Mouse (Mus musculus): ENCODE data around the gene Grin2d. TPM values are rescaled to one million over a fixed set of nuclear protein-coding genes. Genes with fewer than 3 reads are reported as not detected.

The Grin2d gene
- polyA plus RNA-seq, 1 experiment from 2014 or later = 0.43 TPM

DNA sequence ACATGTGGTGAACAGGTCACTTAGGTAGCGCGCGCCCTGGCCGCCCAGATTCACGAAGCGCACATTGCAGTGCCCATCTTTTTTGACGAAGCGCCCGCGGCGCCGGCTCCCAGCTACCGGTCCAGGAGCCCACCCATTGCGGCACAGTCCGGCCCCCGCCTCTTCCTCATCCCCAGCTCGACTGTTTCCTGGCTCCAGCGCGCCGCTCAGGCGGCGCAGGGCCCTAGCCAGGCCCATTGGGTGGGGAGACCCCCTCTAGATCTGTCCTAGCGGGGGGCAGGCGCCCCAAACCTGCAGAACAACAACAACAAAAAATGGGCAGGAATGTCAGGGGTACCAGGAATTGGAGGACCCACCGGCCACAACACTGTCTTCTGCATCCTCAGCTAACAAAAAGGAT lies 58.3 kb downstream of the Grin2d start:
- ATAC-seq (ENCODE audit: insufficient read depth) = 0 out of 2 replicates have a peak, but pooled peaks have one; percentile 33
- DNase-seq = no peak
- Histone ChIP-seq H3K9ac (peak overlapping the region; percentile 20; the same call in 1 of the 2 replicates), H3K27ac (ENCODE audit: low read depth) (no peak overlapping the region), H3K4me1 (ENCODE audit: insufficient read depth) (no peaks in the 10 kb centered on the region), H3K27me3 (ENCODE audit: insufficient read depth, low read length) (no peaks in the 10 kb centered on the region), H3K36me3 (ENCODE audit: insufficient read depth) (peaks cover 26% of the 10 kb centered on the region), H3K4me3 (ENCODE audit: low read depth, low read length) (no peak overlapping the region), H3K9me3 (ENCODE audit: low read depth, low read length) (no peaks in the 10 kb centered on the region), H3K4me2 (peak overlapping the region; percentile 50)
- 13% methylated on average over 25 of the region's 25 CpGs for WGBS
- TF ChIP-seq CTCF (IDR thresholded peaks at IDR 0.05; ENCODE audit: low read depth) = no peak

- Histone ChIP-seq H3K27ac (ENCODE audit: low read depth) (no peak overlapping the region), H3K9ac (no peak overlapping the region), H3K4me1 (ENCODE audit: insufficient read depth) (peaks cover 7% of the 10 kb centered on the region; the same call in 1 of the 2 replicates), H3K9me3 (ENCODE audit: low read depth, low read length) (no peaks in the 10 kb centered on the region), H3K36me3 (ENCODE audit: insufficient read depth) (peaks cover 21% of the 10 kb centered on the region), H3K4me3 (ENCODE audit: low read depth, low read length) (no peak overlapping the region), H3K27me3 (ENCODE audit: insufficient read depth, low read length) (no peaks in the 10 kb centered on the region), H3K4me2 (no peak overlapping the region)
- 53% methylated on average over 2 of the region's 2 CpGs for WGBS
- ATAC-seq (ENCODE audit: insufficient read depth) = no peak
- no peak for DNase-seq
- no peak for TF ChIP-seq CTCF (IDR thresholded peaks at IDR 0.05; ENCODE audit: low read depth)
These were observed 62.2 kb downstream of the Grin2d start for GRCm38 (mm10) chr7:45815984-45816351.

- DNase-seq (no peak), ATAC-seq (ENCODE audit: insufficient read depth) (no peak)
- H3K4me3 ChIP-seq (ENCODE audit: low read depth, low read length) = 0 out of 2 replicates have a peak overlapping the region, but pooled peaks have one; percentile 94
- no peak overlapping the region for H3K27ac ChIP-seq (ENCODE audit: low read depth)
- H3K4me2 ChIP-seq = peak overlapping the region; percentile 51
- H3K27me3 ChIP-seq (ENCODE audit: insufficient read depth, low read length) = no peaks in the 10 kb centered on the region
- H3K9me3 ChIP-seq (ENCODE audit: low read depth, low read length) = no peaks in the 10 kb centered on the region
- no peak overlapping the region for H3K9ac ChIP-seq
- TF ChIP-seq CTCF (IDR thresholded peaks at IDR 0.05; ENCODE audit: low read depth) = no peak
- H3K4me1 ChIP-seq (ENCODE audit: insufficient read depth) = peaks cover 7% of the 10 kb centered on the region; the same call in 1 of the 2 replicates
- H3K36me3 ChIP-seq (ENCODE audit: insufficient read depth) = peaks cover 26% of the 10 kb centered on the region
- WGBS = 63% methylated on average over 10 of the region's 10 CpGs
These were observed 62.7 kb downstream of the Grin2d start for GRCm38 (mm10) chr7:45815323-45815983.

GRCm38 (mm10) chr7:45814841-45815240 lies 63.3 kb downstream of the Grin2d start:
- Histone ChIP-seq H3K9ac (no peak overlapping the region), H3K9me3 (ENCODE audit: low read depth, low read length) (no peaks in the 10 kb centered on the region), H3K4me2 (peak overlapping the region; percentile 51), H3K27me3 (ENCODE audit: insufficient read depth, low read length) (no peaks in the 10 kb centered on the region), H3K4me3 (ENCODE audit: low read depth, low read length) (peak overlapping the region; percentile 94), H3K4me1 (ENCODE audit: insufficient read depth) (peaks cover 7% of the 10 kb centered on the region; the same call in 1 of the 2 replicates), H3K27ac (ENCODE audit: low read depth) (no peak overlapping the region), H3K36me3 (ENCODE audit: insufficient read depth) (peaks cover 32% of the 10 kb centered on the region)
- DNase-seq (no peak), ATAC-seq (ENCODE audit: insufficient read depth) (no peak)
- TF ChIP-seq CTCF (IDR thresholded peaks at IDR 0.05; ENCODE audit: low read depth) = no peak
- 6% methylated on average over 5 of the region's 5 CpGs for WGBS

DNA sequence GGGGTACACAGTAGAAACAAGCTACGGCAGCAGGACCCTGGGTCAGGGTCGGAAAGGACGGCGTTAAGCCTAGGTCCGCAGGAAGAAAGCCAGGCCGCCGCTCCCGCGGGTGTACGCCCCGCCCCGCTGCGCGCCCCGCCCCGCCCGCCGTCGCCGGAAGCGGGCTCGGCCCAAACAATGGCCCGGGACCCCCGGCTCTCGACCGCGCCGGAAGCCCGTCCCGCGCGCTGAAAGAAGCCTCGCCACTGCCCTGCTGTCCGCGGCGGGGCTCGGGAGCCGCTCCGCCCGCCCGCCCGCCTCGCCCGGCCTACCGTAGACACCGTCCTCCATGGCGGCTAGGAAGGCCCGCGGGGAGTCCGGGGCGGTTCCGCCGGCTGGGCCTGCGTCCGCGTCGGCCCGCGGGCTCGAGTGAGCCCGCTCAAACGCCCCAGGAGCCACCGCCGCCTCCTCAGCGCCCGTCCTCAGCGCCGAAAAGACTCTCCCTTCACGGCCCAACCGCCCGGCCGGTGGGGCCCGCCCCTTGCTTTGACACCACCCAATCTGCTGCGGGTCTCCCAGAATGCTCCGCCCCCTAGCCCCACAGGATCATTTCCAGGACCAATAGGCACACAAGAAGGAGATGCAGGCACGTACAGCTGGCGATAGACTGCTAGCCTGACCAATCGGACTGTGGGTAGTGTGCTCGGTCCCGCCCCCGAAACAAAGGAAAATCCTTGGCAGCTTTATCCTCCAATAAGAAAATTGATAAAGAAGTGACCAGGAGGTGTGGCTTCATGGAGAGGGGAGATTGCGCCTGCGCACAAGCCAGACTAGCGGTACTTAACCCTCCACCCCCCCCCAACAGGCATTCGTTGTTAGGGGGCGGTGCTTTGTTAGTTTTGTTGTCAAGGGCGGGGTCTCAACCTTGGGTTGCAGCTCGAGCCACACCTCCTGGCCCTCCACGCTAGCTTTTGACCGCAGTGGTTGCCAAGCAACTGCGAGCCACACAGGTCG lies 64.1 kb downstream of the Grin2d start, which contains the start of gene Cyth2:
Gene Cyth2, minus strand, starts transcription at position 795 of the 993 bp plus-strand sequence.
- Histone ChIP-seq H3K9ac (peak within 1 kb of the TSS; percentile 100), H3K4me3 (ENCODE audit: low read depth, low read length) (peak within 1 kb of the TSS; percentile 94), H3K36me3 (ENCODE audit: insufficient read depth) (peaks cover 40% of the 10 kb centered on the region), H3K27me3 (ENCODE audit: insufficient read depth, low read length) (no peaks in the 10 kb centered on the region), H3K9me3 (ENCODE audit: low read depth, low read length) (no peaks in the 10 kb centered on the region), H3K27ac (ENCODE audit: low read depth) (peak within 1 kb of the TSS; percentile 100), H3K4me1 (ENCODE audit: insufficient read depth) (peaks cover 7% of the 10 kb centered on the region; the same call in 1 of the 2 replicates), H3K4me2 (peak within 1 kb of the TSS; percentile 69)
- TF ChIP-seq CTCF (IDR thresholded peaks at IDR 0.05; ENCODE audit: low read depth) = no peak
- under 1% methylated on average over 85 of the region's 92 CpGs for WGBS
- DNase-seq (peak; percentile 100), ATAC-seq (ENCODE audit: insufficient read depth) (peak; percentile 99)

DNA sequence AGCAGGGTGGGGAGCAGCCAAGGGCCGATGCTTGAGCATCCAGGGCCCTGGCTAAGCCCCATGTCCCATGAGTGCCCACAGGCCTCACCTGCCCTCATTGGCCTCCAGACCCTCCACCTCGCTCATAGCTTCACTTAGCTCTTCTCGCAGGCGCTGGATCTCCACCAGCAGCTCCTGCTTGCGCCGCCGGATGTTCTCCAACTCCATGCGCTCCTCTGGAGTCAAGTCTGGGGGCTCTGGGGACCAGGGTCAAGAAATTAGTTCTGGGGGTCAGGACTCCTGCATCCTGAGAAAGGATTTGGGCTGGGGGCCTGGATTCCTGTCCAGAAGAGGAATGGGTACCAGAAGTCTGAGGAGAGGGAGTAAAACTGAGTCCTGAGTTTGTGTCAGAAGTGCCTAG lies 65.3 kb downstream of the Grin2d start:
- WGBS = 81% methylated on average over 8 of the region's 8 CpGs
- H3K9me3 ChIP-seq (ENCODE audit: low read depth, low read length) = no peaks in the 10 kb centered on the region
- H3K36me3 ChIP-seq (ENCODE audit: insufficient read depth) = peaks cover 52% of the 10 kb centered on the region

More for the DNA sequence above, 65.3 kb downstream of the Grin2d start:
- peaks cover 7% of the 10 kb centered on the region; the same call in 1 of the 2 replicates for H3K4me1 ChIP-seq (ENCODE audit: insufficient read depth)
- peak overlapping the region; percentile 94 for H3K4me3 ChIP-seq (ENCODE audit: low read depth, low read length)
- DNase-seq = no peak
- TF ChIP-seq CTCF (IDR thresholded peaks at IDR 0.05; ENCODE audit: low read depth) = no peak
- ATAC-seq (ENCODE audit: insufficient read depth) = no peak
- H3K4me2 ChIP-seq = peak overlapping the region; percentile 69
- H3K27ac ChIP-seq (ENCODE audit: low read depth) = no peak overlapping the region
- peak overlapping the region; percentile 100 for H3K9ac ChIP-seq
- H3K27me3 ChIP-seq (ENCODE audit: insufficient read depth, low read length) = no peaks in the 10 kb centered on the region

Data from lung, embryonic 14.5 days (tissue).